Comparison of ENCODE assay signal across 9 mouse cellular contexts in genomic region chr3:89147979-89148311, GRCm38 (mm10). TPM values are rescaled to one million over a fixed set of nuclear protein-coding genes. Genes with fewer than 3 reads are reported as not detected.
A peak's percentile ranks its signal among the peaks of the same experiment; 100 is the strongest.
DNase-seq lines count a peak whose midpoint lies in the region; ATAC-seq lines count a peak whose summit lies in the region.
"Had no signal": no experiment of that assay in that cellular context is flagged by ENCODE, and none has a peak within 500 bp of the region (broad histone marks: within the 10 kb centered on the region; RNA-seq: fewer than 3 reads in every experiment).

No protein-coding gene starts in this region.

- ATAC-seq in forebrain, embryonic 12.5 days (ENCODE audit: low FRiP score): no peak
- ATAC-seq in forebrain, embryonic 15.5 days (replicated peaks): no peak
- 0 out of 2 replicates have a peak, but pooled peaks have one; percentile 4 for ATAC-seq in lung, embryonic 15.5 days (ENCODE audit: borderline replicate concordance, extremely low read depth, low FRiP score, low TSS enrichment)
- ATAC-seq in granulocyte monocyte progenitor cell, adult 5-6 weeks (replicated peaks; ENCODE audit: poor library complexity, severe bottlenecking): 0 out of 2 replicates have a peak, but pooled peaks have one; percentile 5
- ATAC-seq in megakaryocyte-erythroid progenitor cell, adult 5-6 weeks (replicated peaks; ENCODE audit: low FRiP score, low TSS enrichment, poor library complexity, severe bottlenecking): peak; percentile 27
- ATAC-seq in cerebellum, adult (ENCODE audit: insufficient number of reproducible peaks, low FRiP score, low TSS enrichment): no peak
- ATAC-seq in erythroid progenitor cell, adult 5-6 weeks (replicated peaks; ENCODE audit: low FRiP score, poor library complexity, severe bottlenecking): no peak

- 11% methylated on average over 15 of the region's 15 CpGs for WGBS in forebrain, embryonic 12.5 days
- WGBS in forebrain, embryonic 15.5 days: 18% methylated on average over 15 of the region's 15 CpGs
- 13% methylated on average over 15 of the region's 15 CpGs for WGBS in lung, embryonic 15.5 days

- no peak overlapping the region for H3K9ac ChIP-seq in forebrain, embryonic 12.5 days
- no peak overlapping the region for H3K9ac ChIP-seq in forebrain, embryonic 15.5 days (replicated peaks)
- no peak overlapping the region for H3K9ac ChIP-seq in lung, embryonic 15.5 days

- peaks cover 47% of the 10 kb centered on the region for H3K27me3 ChIP-seq in forebrain, embryonic 12.5 days
- no peaks in the 10 kb centered on the region for H3K27me3 ChIP-seq in forebrain, embryonic 15.5 days
- peaks cover 36% of the 10 kb centered on the region for H3K27me3 ChIP-seq in lung, embryonic 15.5 days

- no peak overlapping the region for H3K27ac ChIP-seq in forebrain, embryonic 12.5 days
- H3K27ac ChIP-seq in forebrain, embryonic 15.5 days (replicated peaks): no peak overlapping the region
- H3K27ac ChIP-seq in lung, embryonic 15.5 days: no peak overlapping the region

- no peak for DNase-seq in lung, postnatal 4 days
- DNase-seq: right cerebral cortex, postnatal 4 days had no signal

- no peak overlapping the region for H3K4me3 ChIP-seq in forebrain, embryonic 12.5 days (replicated peaks)
- H3K4me3 ChIP-seq in forebrain, embryonic 15.5 days: no peak overlapping the region
- peak overlapping the region; percentile 26 for H3K4me3 ChIP-seq in lung, embryonic 15.5 days

- H3K4me1 ChIP-seq in forebrain, embryonic 12.5 days: peaks cover 16% of the 10 kb centered on the region
- no peaks in the 10 kb centered on the region for H3K4me1 ChIP-seq in forebrain, embryonic 15.5 days
- peaks cover 6% of the 10 kb centered on the region; the same call in 1 of the 2 replicates for H3K4me1 ChIP-seq in lung, embryonic 15.5 days

- peaks cover 9% of the 10 kb centered on the region; the same call in 1 of the 2 replicates for H3K36me3 ChIP-seq in forebrain, embryonic 12.5 days (replicated peaks)
- peaks cover 8% of the 10 kb centered on the region; the same call in 1 of the 2 replicates for H3K36me3 ChIP-seq in forebrain, embryonic 15.5 days
- H3K36me3 ChIP-seq in lung, embryonic 15.5 days: no peaks in the 10 kb centered on the region

- H3K9me3 ChIP-seq in forebrain, embryonic 12.5 days: no peaks in the 10 kb centered on the region
- H3K9me3 ChIP-seq in forebrain, embryonic 15.5 days: no peaks in the 10 kb centered on the region
- no peaks in the 10 kb centered on the region for H3K9me3 ChIP-seq in lung, embryonic 15.5 days

- peak overlapping the region; percentile 21; the same call in 1 of the 2 replicates for H3K4me2 ChIP-seq in forebrain, embryonic 12.5 days
- no peak overlapping the region for H3K4me2 ChIP-seq in forebrain, embryonic 15.5 days (replicated peaks)
- H3K4me2 ChIP-seq in lung, embryonic 15.5 days: peak overlapping the region; percentile 71

RNA-seq across cellular contexts. Expression of gene Pklr, which starts 12.0 kb away (rescaled TPM):
- polyA plus RNA-seq in forebrain, embryonic 12.5 days (2016; fragmentation: Nextera tagmentation; extraction: Ambion mirVana): 0.09 and 0.22 TPM in 2 replicates
- polyA plus RNA-seq in forebrain, embryonic 15.5 days (2015; fragmentation: Nextera tagmentation; extraction: Ambion mirVana): 0.06 and 0.10 TPM in 2 replicates
- 0.17 and 0.92 TPM in 2 replicates for polyA plus RNA-seq in lung, embryonic 15.5 days (2015; fragmentation: Nextera tagmentation; extraction: Ambion mirVana)
- total RNA-seq in granulocyte monocyte progenitor cell, adult 5-6 weeks (2014; fragmentation: Nextera tagmentation): 0.32 TPM in 1 of 2 replicates, not detected in the other
- total RNA-seq in granulocyte monocyte progenitor cell, adult 5-6 weeks (2017): 0.26 and 0.43 TPM in 2 replicates
- 213 and 235 TPM in 2 replicates for total RNA-seq in megakaryocyte-erythroid progenitor cell, adult 5-6 weeks (2014; fragmentation: Nextera tagmentation)
- 157 and 170 TPM in 2 replicates for total RNA-seq in megakaryocyte-erythroid progenitor cell, adult 5-6 weeks (2017)
- 13.8 and 16.6 TPM in 2 replicates for total RNA-seq in erythroid progenitor cell, adult 5-6 weeks (2015; ENCODE audit: low replicate concordance)
- total RNA-seq in erythroid progenitor cell, adult 5-6 weeks (2017; ENCODE audit: low replicate concordance): 5.5 TPM in 2 replicates

RNA-seq across cellular contexts. Expression of gene Hcn3, which starts 12.1 kb away (rescaled TPM):
- 11.2 and 15.1 TPM in 2 replicates for polyA plus RNA-seq in forebrain, embryonic 12.5 days (2016; fragmentation: Nextera tagmentation; extraction: Ambion mirVana)
- 30.1 and 34.3 TPM in 2 replicates for polyA plus RNA-seq in forebrain, embryonic 15.5 days (2015; fragmentation: Nextera tagmentation; extraction: Ambion mirVana)
- polyA plus RNA-seq in lung, embryonic 15.5 days (2015; fragmentation: Nextera tagmentation; extraction: Ambion mirVana): 1.2 and 1.9 TPM in 2 replicates
- 0.77 TPM in 1 of 2 replicates, not detected in the other for total RNA-seq in granulocyte monocyte progenitor cell, adult 5-6 weeks (2014; fragmentation: Nextera tagmentation)
- 0.56 and 0.82 TPM in 2 replicates for total RNA-seq in granulocyte monocyte progenitor cell, adult 5-6 weeks (2017)
- 1.5 and 1.6 TPM in 2 replicates for total RNA-seq in megakaryocyte-erythroid progenitor cell, adult 5-6 weeks (2014; fragmentation: Nextera tagmentation)
- 1.4 and 2.5 TPM in 2 replicates for total RNA-seq in megakaryocyte-erythroid progenitor cell, adult 5-6 weeks (2017)
- not detected in 2 replicates for total RNA-seq in erythroid progenitor cell, adult 5-6 weeks (2015; ENCODE audit: low replicate concordance)
- 3.3 TPM in 1 of 2 replicates, not detected in the other for total RNA-seq in erythroid progenitor cell, adult 5-6 weeks (2017; ENCODE audit: low replicate concordance)

RNA-seq across cellular contexts. Expression of gene Clk2, which starts 16.6 kb away (rescaled TPM):
- polyA plus RNA-seq in forebrain, embryonic 12.5 days (2016; fragmentation: Nextera tagmentation; extraction: Ambion mirVana): 41.1 and 42.5 TPM in 2 replicates
- 26.5 and 26.9 TPM in 2 replicates for polyA plus RNA-seq in forebrain, embryonic 15.5 days (2015; fragmentation: Nextera tagmentation; extraction: Ambion mirVana)
- polyA plus RNA-seq in lung, embryonic 15.5 days (2015; fragmentation: Nextera tagmentation; extraction: Ambion mirVana): 27.8 and 28.9 TPM in 2 replicates
- 74.6 and 80.2 TPM in 2 replicates for total RNA-seq in granulocyte monocyte progenitor cell, adult 5-6 weeks (2014; fragmentation: Nextera tagmentation)
- total RNA-seq in granulocyte monocyte progenitor cell, adult 5-6 weeks (2017): 51.8 and 67.1 TPM in 2 replicates
- 72.3 and 88.0 TPM in 2 replicates for total RNA-seq in megakaryocyte-erythroid progenitor cell, adult 5-6 weeks (2014; fragmentation: Nextera tagmentation)
- 46.6 and 69.3 TPM in 2 replicates for total RNA-seq in megakaryocyte-erythroid progenitor cell, adult 5-6 weeks (2017)
- 42.5 and 52.8 TPM in 2 replicates for total RNA-seq in erythroid progenitor cell, adult 5-6 weeks (2015; ENCODE audit: low replicate concordance)
- 41.1 and 50.4 TPM in 2 replicates for total RNA-seq in erythroid progenitor cell, adult 5-6 weeks (2017; ENCODE audit: low replicate concordance)

RNA-seq across cellular contexts. Expression of gene Scamp3, which starts 29.3 kb away (rescaled TPM):
- 89.7 and 94.4 TPM in 2 replicates for polyA plus RNA-seq in forebrain, embryonic 12.5 days (2016; fragmentation: Nextera tagmentation; extraction: Ambion mirVana)
- polyA plus RNA-seq in forebrain, embryonic 15.5 days (2015; fragmentation: Nextera tagmentation; extraction: Ambion mirVana): 116 and 120 TPM in 2 replicates
- polyA plus RNA-seq in lung, embryonic 15.5 days (2015; fragmentation: Nextera tagmentation; extraction: Ambion mirVana): 106 and 110 TPM in 2 replicates
- 59.6 and 99.0 TPM in 2 replicates for total RNA-seq in granulocyte monocyte progenitor cell, adult 5-6 weeks (2014; fragmentation: Nextera tagmentation)
- 32.9 and 37.2 TPM in 2 replicates for total RNA-seq in granulocyte monocyte progenitor cell, adult 5-6 weeks (2017)
- total RNA-seq in megakaryocyte-erythroid progenitor cell, adult 5-6 weeks (2014; fragmentation: Nextera tagmentation): 86.7 and 129 TPM in 2 replicates
- total RNA-seq in megakaryocyte-erythroid progenitor cell, adult 5-6 weeks (2017): 32.8 and 34.8 TPM in 2 replicates
- total RNA-seq in erythroid progenitor cell, adult 5-6 weeks (2015; ENCODE audit: low replicate concordance): 19.3 and 33.9 TPM in 2 replicates
- 3.6 and 8.0 TPM in 2 replicates for total RNA-seq in erythroid progenitor cell, adult 5-6 weeks (2017; ENCODE audit: low replicate concordance)

RNA-seq across cellular contexts. Expression of gene Fam189b, which starts 35.0 kb away (rescaled TPM):
- polyA plus RNA-seq in forebrain, embryonic 12.5 days (2016; fragmentation: Nextera tagmentation; extraction: Ambion mirVana): 25.6 and 26.3 TPM in 2 replicates
- polyA plus RNA-seq in forebrain, embryonic 15.5 days (2015; fragmentation: Nextera tagmentation; extraction: Ambion mirVana): 22.3 and 24.6 TPM in 2 replicates
- polyA plus RNA-seq in lung, embryonic 15.5 days (2015; fragmentation: Nextera tagmentation; extraction: Ambion mirVana): 12.9 and 18.4 TPM in 2 replicates
- total RNA-seq in granulocyte monocyte progenitor cell, adult 5-6 weeks (2014; fragmentation: Nextera tagmentation): 23.9 and 27.2 TPM in 2 replicates
- total RNA-seq in granulocyte monocyte progenitor cell, adult 5-6 weeks (2017): 2.5 and 2.9 TPM in 2 replicates
- total RNA-seq in megakaryocyte-erythroid progenitor cell, adult 5-6 weeks (2014; fragmentation: Nextera tagmentation): 28.1 and 39.1 TPM in 2 replicates
- total RNA-seq in megakaryocyte-erythroid progenitor cell, adult 5-6 weeks (2017): 6.9 and 13.7 TPM in 2 replicates
- total RNA-seq in erythroid progenitor cell, adult 5-6 weeks (2015; ENCODE audit: low replicate concordance): 5.0 and 5.4 TPM in 2 replicates
- total RNA-seq in erythroid progenitor cell, adult 5-6 weeks (2017; ENCODE audit: low replicate concordance): 2.6 TPM in 1 of 2 replicates, not detected in the other

Comparison
In these comparisons a context has a peak if more than half of its experiments do, and no peak if none do; other contexts are left out.
1. ATAC-seq: peak in lung, embryonic 15.5 days (single experiment), granulocyte monocyte progenitor cell, adult 5-6 weeks (single experiment) and megakaryocyte-erythroid progenitor cell, adult 5-6 weeks (single experiment); none in forebrain, embryonic 12.5 days (single experiment), forebrain, embryonic 15.5 days (single experiment), cerebellum, adult (single experiment) and erythroid progenitor cell, adult 5-6 weeks (single experiment).
2. RNA of gene Pklr, which starts 12.0 kb away (total RNA-seq): 157 to 235 TPM in megakaryocyte-erythroid progenitor cell, adult 5-6 weeks; 5.5 to 16.6 TPM in erythroid progenitor cell, adult 5-6 weeks and 0.26 to 0.43 TPM in granulocyte monocyte progenitor cell, adult 5-6 weeks; every median in the first group is over 4 times any median in the second.